Mouse (Mus musculus): ENCODE data around the gene Nin. TPM values are rescaled to one million over a fixed set of nuclear protein-coding genes. Genes with fewer than 3 reads are reported as not detected.

Nin gene
- polyA plus RNA-seq, 1 experiment, result 0.36 TPM

- no peaks in the 10 kb centered on the region for H3K27me3 ChIP-seq (ENCODE audit: control insufficient read depth, insufficient read depth, low read length)
- no peak overlapping the region for H3K27ac ChIP-seq (ENCODE audit: control insufficient read depth, insufficient read depth, low read depth, low read length)
- H3K4me3 ChIP-seq (ENCODE audit: control insufficient read depth, low read depth, low read length), result no peak overlapping the region
- TF ChIP-seq CTCF (IDR thresholded peaks at IDR 0.05; ENCODE audit: control insufficient read depth, insufficient read depth, insufficient replicate concordance, low read depth, low read length), result no peak
- TF ChIP-seq POLR2A (IDR thresholded peaks at IDR 0.05; ENCODE audit: control insufficient read depth, low read depth, low read length), result no peak
- no peaks in the 10 kb centered on the region for H3K4me1 ChIP-seq (ENCODE audit: control insufficient read depth, insufficient read depth, low read length)
- H3K36me3 ChIP-seq (ENCODE audit: control insufficient read depth, insufficient read depth, low read length), result no peaks in the 10 kb centered on the region
Observed at GRCm38 (mm10) chr12:70047281-70047680, 66.2 kb downstream of the Nin start.

GRCm38 (mm10) chr12:70044353-70044752, 69.2 kb downstream of the Nin start:
- no peak overlapping the region for H3K27ac ChIP-seq (ENCODE audit: control insufficient read depth, insufficient read depth, low read depth, low read length)

GRCm38 (mm10) chr12:70043421-70043820, 70.1 kb downstream of the Nin start:
- no peaks in the 10 kb centered on the region for H3K27me3 ChIP-seq (ENCODE audit: control insufficient read depth, insufficient read depth, low read length)
- no peak overlapping the region for H3K27ac ChIP-seq (ENCODE audit: control insufficient read depth, insufficient read depth, low read depth, low read length)
- no peak overlapping the region for H3K4me3 ChIP-seq (ENCODE audit: control insufficient read depth, low read depth, low read length)
- no peaks in the 10 kb centered on the region for H3K36me3 ChIP-seq (ENCODE audit: control insufficient read depth, insufficient read depth, low read length)
- no peaks in the 10 kb centered on the region for H3K4me1 ChIP-seq (ENCODE audit: control insufficient read depth, insufficient read depth, low read length)
- TF ChIP-seq POLR2A (IDR thresholded peaks at IDR 0.05; ENCODE audit: control insufficient read depth, low read depth, low read length) (no peak), CTCF (IDR thresholded peaks at IDR 0.05; ENCODE audit: control insufficient read depth, insufficient read depth, insufficient replicate concordance, low read depth, low read length) (no peak)

More at GRCm38 (mm10) chr12:70044353-70044752, 69.2 kb downstream of the Nin start:
- H3K4me1 ChIP-seq (ENCODE audit: control insufficient read depth, insufficient read depth, low read length), result no peaks in the 10 kb centered on the region
- H3K4me3 ChIP-seq (ENCODE audit: control insufficient read depth, low read depth, low read length), result no peak overlapping the region
- no peaks in the 10 kb centered on the region for H3K27me3 ChIP-seq (ENCODE audit: control insufficient read depth, insufficient read depth, low read length)
- TF ChIP-seq POLR2A (IDR thresholded peaks at IDR 0.05; ENCODE audit: control insufficient read depth, low read depth, low read length), result no peak
- TF ChIP-seq CTCF (IDR thresholded peaks at IDR 0.05; ENCODE audit: control insufficient read depth, insufficient read depth, insufficient replicate concordance, low read depth, low read length), result no peak
- no peaks in the 10 kb centered on the region for H3K36me3 ChIP-seq (ENCODE audit: control insufficient read depth, insufficient read depth, low read length)

- TF ChIP-seq CTCF (IDR thresholded peaks at IDR 0.05; ENCODE audit: control insufficient read depth, insufficient read depth, insufficient replicate concordance, low read depth, low read length), result no peak
- no peak for TF ChIP-seq POLR2A (IDR thresholded peaks at IDR 0.05; ENCODE audit: control insufficient read depth, low read depth, low read length)
- Histone ChIP-seq H3K27me3 (ENCODE audit: control insufficient read depth, insufficient read depth, low read length) (no peaks in the 10 kb centered on the region), H3K36me3 (ENCODE audit: control insufficient read depth, insufficient read depth, low read length) (no peaks in the 10 kb centered on the region), H3K27ac (ENCODE audit: control insufficient read depth, insufficient read depth, low read depth, low read length) (no peak overlapping the region), H3K4me3 (ENCODE audit: control insufficient read depth, low read depth, low read length) (no peak overlapping the region), H3K4me1 (ENCODE audit: control insufficient read depth, insufficient read depth, low read length) (no peaks in the 10 kb centered on the region)
Observed at GRCm38 (mm10) chr12:70040981-70041380, 72.5 kb downstream of the Nin start.

GRCm38 (mm10) chr12:70036722-70037305, 76.7 kb downstream of the Nin start:
- TF ChIP-seq POLR2A (IDR thresholded peaks at IDR 0.05; ENCODE audit: control insufficient read depth, low read depth, low read length), result no peak
- TF ChIP-seq CTCF (IDR thresholded peaks at IDR 0.05; ENCODE audit: control insufficient read depth, insufficient read depth, insufficient replicate concordance, low read depth, low read length), result no peak
- no peaks in the 10 kb centered on the region for H3K4me1 ChIP-seq (ENCODE audit: control insufficient read depth, insufficient read depth, low read length)

GRCm38 (mm10) chr12:70026233-70026632, 87.3 kb downstream of the Nin start:
- TF ChIP-seq CTCF (IDR thresholded peaks at IDR 0.05; ENCODE audit: control insufficient read depth, insufficient read depth, insufficient replicate concordance, low read depth, low read length), result no peak
- no peak for TF ChIP-seq POLR2A (IDR thresholded peaks at IDR 0.05; ENCODE audit: control insufficient read depth, low read depth, low read length)
- Histone ChIP-seq H3K27ac (ENCODE audit: control insufficient read depth, insufficient read depth, low read depth, low read length) (no peak overlapping the region), H3K36me3 (ENCODE audit: control insufficient read depth, insufficient read depth, low read length) (no peaks in the 10 kb centered on the region), H3K4me3 (ENCODE audit: control insufficient read depth, low read depth, low read length) (no peak overlapping the region), H3K27me3 (ENCODE audit: control insufficient read depth, insufficient read depth, low read length) (no peaks in the 10 kb centered on the region), H3K4me1 (ENCODE audit: control insufficient read depth, insufficient read depth, low read length) (no peaks in the 10 kb centered on the region)

More at GRCm38 (mm10) chr12:70036722-70037305, 76.7 kb downstream of the Nin start:
- Histone ChIP-seq H3K36me3 (ENCODE audit: control insufficient read depth, insufficient read depth, low read length) (no peaks in the 10 kb centered on the region), H3K27me3 (ENCODE audit: control insufficient read depth, insufficient read depth, low read length) (no peaks in the 10 kb centered on the region), H3K4me3 (ENCODE audit: control insufficient read depth, low read depth, low read length) (no peak overlapping the region), H3K27ac (ENCODE audit: control insufficient read depth, insufficient read depth, low read depth, low read length) (no peak overlapping the region)

GRCm38 (mm10) chr12:70025431-70025830, 88.1 kb downstream of the Nin start:
- no peaks in the 10 kb centered on the region for H3K36me3 ChIP-seq (ENCODE audit: control insufficient read depth, insufficient read depth, low read length)
- no peak overlapping the region for H3K27ac ChIP-seq (ENCODE audit: control insufficient read depth, insufficient read depth, low read depth, low read length)
- H3K4me3 ChIP-seq (ENCODE audit: control insufficient read depth, low read depth, low read length), result no peak overlapping the region
- no peaks in the 10 kb centered on the region for H3K27me3 ChIP-seq (ENCODE audit: control insufficient read depth, insufficient read depth, low read length)
- TF ChIP-seq POLR2A (IDR thresholded peaks at IDR 0.05; ENCODE audit: control insufficient read depth, low read depth, low read length) (no peak), CTCF (IDR thresholded peaks at IDR 0.05; ENCODE audit: control insufficient read depth, insufficient read depth, insufficient replicate concordance, low read depth, low read length) (no peak)
- H3K4me1 ChIP-seq (ENCODE audit: control insufficient read depth, insufficient read depth, low read length), result no peaks in the 10 kb centered on the region
